Mouse (Mus musculus) embryonic facial prominence, embryonic 10.5 days (tissue): ENCODE results near the gene Mink1. TPM values are rescaled to one million over a fixed set of nuclear protein-coding genes. Genes with fewer than 3 reads are reported as not detected.
"Not testable (repeated sequence)": the region's sequence is repeated elsewhere in the genome, so short reads cannot be mapped to it uniquely, and the experiment has no call there.

Source experiments
- DNase-seq: peaks from one replicate; pipeline ENCODE4 v3.0.0-alpha.2; 2017; ENCODE audit warnings: low spot score
- H3K27ac ChIP-seq: fragments of 300-500 bp; sonication (generic); replicated peaks from 2 replicates; pipeline ENCODE4 v1.5.1; 2016; ENCODE audit warnings: mild to moderate bottlenecking
- H3K27me3 ChIP-seq: fragments of 300-500 bp; sonication (generic); replicated peaks from 2 replicates; pipeline ENCODE4 v1.6.1; 2016; ENCODE audit warnings: low read depth, mild to moderate bottlenecking; ENCODE audit not compliant: poor library complexity, severe bottlenecking
- H3K36me3 ChIP-seq: fragments of 300-500 bp; sonication (generic); replicated peaks from 2 replicates; pipeline ENCODE4 v1.6.1; 2016; ENCODE audit warnings: mild to moderate bottlenecking, moderate library complexity
- H3K4me1 ChIP-seq: fragments of 300-500 bp; sonication (generic); 2 replicates; pipeline ENCODE4 v1.6.1; 2016
- H3K4me3 ChIP-seq: fragments of 300-500 bp; sonication (generic); 2 replicates; pipeline ENCODE4 v1.5.1; 2016; ENCODE audit warnings: mild to moderate bottlenecking, moderate library complexity
- H3K9me3 ChIP-seq: fragments of 300-500 bp; sonication (generic); 2 replicates; pipeline ENCODE4 v1.6.1; 2016; ENCODE audit warnings: mild to moderate bottlenecking
- WGBS: fragments of 180-500 bp; shearing (Covaris S2); methylation state at CpG from one replicate; pipeline ENCODE4 v1.1.7; 2016; 5-methylcytosine and 5-hydroxymethylcytosine counted together
- polyA plus RNA-seq: library from polyadenylated mRNA; unstranded; fragments of >200 nt; fragmentation: Nextera tagmentation; extraction: Ambion mirVana; gene quantifications from 2 replicates; pipeline ENCODE4 v1.2.1, GENCODE M21; 2016

Mink1 gene
- 14.6 and 15.2 TPM in 2 replicates for polyA plus RNA-seq

DNA sequence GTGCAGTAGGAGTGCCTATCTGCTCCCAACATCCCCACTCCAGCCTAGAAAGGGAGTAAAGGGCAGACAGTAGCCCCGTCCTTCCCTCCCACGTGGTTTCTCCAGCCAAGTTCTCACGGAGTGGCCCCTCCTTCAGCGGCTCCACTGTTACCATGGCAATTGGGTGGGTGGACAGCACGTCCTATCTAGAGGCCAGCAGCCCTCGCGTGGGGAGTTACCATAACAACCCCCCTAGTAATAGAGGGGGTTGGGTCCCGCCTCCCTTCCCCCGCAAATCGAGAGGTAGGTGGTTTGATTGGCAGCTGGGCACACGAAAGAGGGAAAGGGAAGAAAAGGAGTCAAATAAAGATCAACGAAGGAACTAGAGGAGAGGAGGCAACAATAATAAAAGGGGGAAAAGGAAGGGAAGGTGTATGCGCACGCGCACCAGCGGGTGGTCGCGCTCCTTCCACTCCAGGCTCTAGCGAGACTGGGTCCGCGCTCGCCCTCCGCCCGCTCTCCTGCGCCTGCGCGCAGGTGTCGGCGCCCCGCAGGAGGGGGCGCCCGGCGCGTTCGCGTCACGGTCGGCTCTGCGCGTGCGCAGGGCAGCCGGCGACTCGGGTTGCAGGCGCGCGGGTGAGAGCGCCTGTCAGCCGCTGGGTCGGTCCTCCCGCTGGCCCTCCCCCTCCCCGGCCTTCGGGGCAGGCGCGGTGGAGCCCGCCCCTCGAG, at the start of gene Mink1:
TSS of gene Mink1 (plus strand) at position 595 of the 708 bp plus-strand sequence.
- Histone ChIP-seq H3K4me1 (peaks cover 50% of the 10 kb centered on the region), H3K4me3 (peak within 1 kb of the TSS; percentile 96), H3K36me3 (peaks cover 6% of the 10 kb centered on the region; the same call in 1 of the 2 replicates), H3K27me3 (no peaks in the 10 kb centered on the region), H3K9me3 (no peaks in the 10 kb centered on the region), H3K27ac (peak within 1 kb of the TSS; percentile 96)
- WGBS = under 1% methylated on average over 57 of the region's 57 CpGs
- DNase-seq = peak; percentile 97

DNA sequence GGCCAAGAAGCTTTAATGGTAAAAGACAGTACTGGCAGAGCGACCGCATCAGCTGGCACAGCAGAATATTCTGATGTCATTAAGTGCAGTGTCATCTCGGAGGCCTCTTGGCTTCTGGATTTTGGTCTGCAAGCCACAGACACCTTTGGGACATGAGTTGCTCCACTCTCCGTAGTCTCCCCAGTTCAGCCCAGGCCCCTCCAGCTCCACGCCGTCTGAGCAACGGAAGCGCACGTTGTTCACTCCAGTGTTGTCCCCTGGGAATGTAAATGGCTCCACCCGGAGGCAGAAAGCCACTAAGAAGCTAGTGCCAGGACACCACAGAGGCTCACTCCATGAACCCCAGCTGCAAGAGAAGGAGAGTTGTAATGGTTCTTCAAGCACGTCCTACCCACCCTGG, 49.2 kb upstream of the Mink1 start:
- Histone ChIP-seq H3K4me1 (peaks cover 35% of the 10 kb centered on the region), H3K4me3 (0 out of 2 replicates have a peak overlapping the region, but pooled peaks have one; percentile 13), H3K27me3 (peaks cover 20% of the 10 kb centered on the region), H3K27ac (0 out of 2 replicates have a peak overlapping the region, but pooled peaks have one; percentile 14), H3K9me3 (no peaks in the 10 kb centered on the region), H3K36me3 (no peaks in the 10 kb centered on the region)
- WGBS = 58% methylated on average over 11 of the region's 11 CpGs
- DNase-seq = no peak

DNA sequence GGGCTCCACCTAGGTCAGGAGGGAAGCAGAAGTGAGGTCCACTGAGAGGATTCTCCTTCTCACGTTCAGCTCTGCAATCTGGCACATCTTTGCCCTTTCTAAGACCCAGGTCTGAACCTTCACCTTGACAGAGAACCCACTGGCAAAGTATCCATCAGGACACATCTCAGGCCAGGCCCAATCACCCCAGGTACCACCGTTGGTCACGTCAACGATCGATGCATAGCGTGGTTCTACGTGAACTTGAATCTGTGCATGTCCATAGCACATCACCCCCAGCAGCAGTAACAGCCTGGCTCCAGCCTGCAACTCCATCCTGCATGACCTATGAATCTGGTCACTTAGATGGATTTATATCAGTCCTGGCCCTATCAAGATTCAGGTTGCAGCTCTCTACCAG, 48.4 kb upstream of the Mink1 start, which contains the start of gene Vmo1:
TSS of gene Vmo1 (minus strand) at position 329 of the 400 bp plus-strand sequence.
- H3K27ac ChIP-seq = 0 out of 2 replicates have a peak within 1 kb of the TSS, but pooled peaks have one; percentile 14
- 93% methylated on average over 7 of the region's 7 CpGs for WGBS

DNA sequence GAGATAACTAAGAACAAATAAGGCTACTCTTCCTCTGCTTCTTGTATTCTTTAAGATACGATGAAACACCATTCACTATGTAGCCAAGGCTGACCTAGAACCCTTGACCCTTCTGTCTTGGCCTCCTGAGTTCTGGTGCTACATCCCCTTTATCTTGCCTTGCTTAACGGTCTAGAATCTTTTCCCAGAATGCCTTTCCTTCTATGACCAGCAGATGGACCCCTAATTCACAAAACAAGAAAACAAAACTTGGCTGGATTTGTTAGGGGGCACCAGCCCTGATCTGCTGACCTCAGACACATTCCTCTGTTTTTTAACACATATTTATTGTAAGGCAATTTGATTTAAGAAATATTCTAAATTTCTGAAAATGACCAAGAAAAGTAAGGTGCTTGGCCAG, 46.3 kb upstream of the Mink1 start:
- Histone ChIP-seq H3K27ac (no peak overlapping the region), H3K27me3 (peaks cover 29% of the 10 kb centered on the region), H3K9me3 (no peaks in the 10 kb centered on the region), H3K36me3 (no peaks in the 10 kb centered on the region), H3K4me1 (peaks cover 32% of the 10 kb centered on the region), H3K4me3 (no peak overlapping the region)
- WGBS = 33% methylated on average over 2 of the region's 2 CpGs
- DNase-seq = peak; percentile 29

More for the DNA sequence above, 48.4 kb upstream of the Mink1 start, which contains the start of gene Vmo1:
- DNase-seq = no peak
- Histone ChIP-seq H3K4me3 (0 out of 2 replicates have a peak within 1 kb of the TSS, but pooled peaks have one; percentile 13), H3K9me3 (no peaks in the 10 kb centered on the region), H3K4me1 (peaks cover 37% of the 10 kb centered on the region), H3K27me3 (peaks cover 20% of the 10 kb centered on the region), H3K36me3 (no peaks in the 10 kb centered on the region)

DNA sequence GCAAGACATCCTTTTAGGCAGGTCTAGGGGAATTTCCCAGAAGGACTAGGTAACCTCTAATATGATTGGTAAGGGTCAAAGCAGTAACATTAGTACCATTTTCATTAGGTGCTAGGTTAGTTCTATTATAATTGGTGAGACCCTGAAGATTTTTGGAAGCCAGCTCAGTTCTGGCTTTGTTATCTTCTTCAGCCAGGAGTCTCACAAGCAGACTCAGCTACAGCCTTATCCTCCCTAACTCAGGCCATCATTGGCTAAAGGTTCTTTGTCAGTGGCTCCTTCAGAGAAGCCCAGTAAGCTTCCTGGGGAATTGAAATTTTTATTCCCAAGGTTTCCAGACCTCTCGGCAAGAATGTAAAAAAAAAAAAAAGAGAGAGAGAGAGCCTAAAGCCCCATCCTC, 44.2 kb upstream of the Mink1 start:
- Histone ChIP-seq H3K4me1 (peaks cover 23% of the 10 kb centered on the region), H3K27me3 (peaks cover 29% of the 10 kb centered on the region), H3K36me3 (no peaks in the 10 kb centered on the region), H3K4me3 (no peak overlapping the region), H3K9me3 (no peaks in the 10 kb centered on the region), H3K27ac (no peak overlapping the region)
- 50% methylated on average over 1 of the region's 1 CpGs for WGBS
- no peak for DNase-seq

DNA sequence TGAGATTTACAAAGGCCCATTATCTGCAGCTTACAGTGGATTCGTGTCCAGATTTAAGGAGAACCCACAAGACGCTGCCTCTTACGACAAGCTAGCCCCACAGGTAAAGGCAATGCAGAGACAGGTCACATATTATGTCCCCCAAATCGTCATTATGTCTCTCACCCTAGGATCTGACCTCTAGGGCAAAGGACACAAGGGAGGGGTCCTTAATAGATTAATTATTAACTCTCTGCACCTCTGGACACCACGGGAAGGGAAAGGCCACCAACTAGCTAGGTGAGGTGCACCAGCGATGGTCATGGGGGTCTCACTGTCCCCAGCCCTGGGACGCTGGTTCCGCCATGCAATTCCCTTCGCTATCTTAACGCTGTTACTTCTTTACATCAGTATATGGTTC, 43.8 kb upstream of the Mink1 start, which contains the start of gene Gltpd2:
TSS of gene Gltpd2 (plus strand) at position 274 of the 400 bp plus-strand sequence.
- H3K4me3 ChIP-seq = peak within 1 kb of the TSS; percentile 48
- no peak for DNase-seq
- WGBS = 77% methylated on average over 10 of the region's 10 CpGs
- no peaks in the 10 kb centered on the region for H3K9me3 ChIP-seq
- peaks cover 19% of the 10 kb centered on the region for H3K4me1 ChIP-seq
- peaks cover 29% of the 10 kb centered on the region for H3K27me3 ChIP-seq
- peak within 1 kb of the TSS; percentile 79 for H3K27ac ChIP-seq
- no peaks in the 10 kb centered on the region for H3K36me3 ChIP-seq

DNA sequence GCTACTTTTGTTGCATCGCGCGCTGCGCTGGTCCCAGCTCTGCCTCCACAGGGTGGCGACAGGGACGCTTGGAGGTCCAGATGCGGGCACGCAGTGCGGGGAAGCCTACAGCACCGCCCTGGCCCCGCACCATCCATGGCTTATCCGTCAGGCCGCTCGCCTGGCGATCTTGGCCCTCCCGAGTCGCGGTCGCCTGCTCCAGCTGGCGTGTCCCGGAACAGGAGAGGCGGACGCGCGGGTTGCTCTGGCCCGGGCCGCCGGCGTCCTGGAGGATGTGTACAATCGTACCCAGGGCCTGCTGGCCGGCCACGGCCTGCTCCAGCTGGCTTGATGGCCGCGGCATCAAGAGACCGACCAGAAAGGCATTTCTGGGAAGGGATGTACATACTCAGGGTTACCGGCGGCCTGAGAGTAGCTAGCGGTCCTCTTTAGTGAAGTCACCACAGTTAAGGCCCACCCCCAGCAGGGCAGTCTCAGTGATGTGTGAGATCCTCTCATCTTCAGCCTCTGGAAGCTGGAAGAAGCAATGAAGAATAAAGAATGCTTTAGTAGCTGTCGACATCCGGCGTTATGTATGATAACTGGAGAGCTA, 42.4 kb upstream of the Mink1 start:
- DNase-seq = peak; percentile 71
- peaks cover 15% of the 10 kb centered on the region for H3K4me1 ChIP-seq
- 9% methylated on average over 41 of the region's 41 CpGs for WGBS
- peak overlapping the region; percentile 48 for H3K4me3 ChIP-seq
- no peaks in the 10 kb centered on the region for H3K36me3 ChIP-seq
- H3K27ac ChIP-seq = peak overlapping the region; percentile 79
- H3K27me3 ChIP-seq = peaks cover 27% of the 10 kb centered on the region
- H3K9me3 ChIP-seq = no peaks in the 10 kb centered on the region

DNA sequence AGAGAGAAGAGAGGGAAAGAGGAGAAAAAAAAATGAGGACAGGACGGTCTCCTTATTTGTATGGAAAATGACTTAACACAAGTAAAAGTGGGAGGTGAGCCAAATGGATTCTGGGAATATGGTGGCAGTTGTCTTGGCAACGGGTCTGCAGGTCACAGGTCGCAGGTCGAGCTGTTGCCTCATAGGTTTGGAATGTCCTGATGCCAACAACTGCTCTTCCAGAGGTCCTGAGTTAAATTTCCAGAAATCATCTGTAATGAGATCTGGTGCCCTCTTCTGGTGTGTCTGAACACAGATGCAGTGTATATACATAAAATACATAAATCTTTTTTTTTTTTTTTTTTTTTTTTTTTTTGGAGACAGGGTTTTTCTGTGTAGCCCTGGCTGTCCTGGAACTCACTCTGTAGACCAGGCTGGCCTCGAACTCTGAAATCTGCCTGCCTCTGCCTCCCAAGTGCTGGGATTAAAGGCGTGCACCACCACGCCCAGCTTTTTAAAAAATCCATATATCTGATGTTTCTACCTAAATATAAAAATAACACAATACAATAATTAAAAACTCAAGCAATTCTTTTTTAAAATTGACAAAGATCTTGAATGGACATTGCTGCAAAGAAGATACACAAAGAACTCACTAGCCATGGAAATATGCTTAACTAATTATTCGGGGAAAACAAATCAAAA, 39.2 kb upstream of the Mink1 start:
- 89% methylated on average over 8 of the region's 8 CpGs for WGBS
- not testable (repeated sequence) for H3K4me3 ChIP-seq, H3K27ac ChIP-seq, H3K9me3 ChIP-seq
- peak; percentile 51 for DNase-seq
- H3K36me3 ChIP-seq = peaks cover 24% of the 10 kb centered on the region
- H3K27me3 ChIP-seq = peaks cover 27% of the 10 kb centered on the region
- peaks cover 24% of the 10 kb centered on the region for H3K4me1 ChIP-seq

DNA sequence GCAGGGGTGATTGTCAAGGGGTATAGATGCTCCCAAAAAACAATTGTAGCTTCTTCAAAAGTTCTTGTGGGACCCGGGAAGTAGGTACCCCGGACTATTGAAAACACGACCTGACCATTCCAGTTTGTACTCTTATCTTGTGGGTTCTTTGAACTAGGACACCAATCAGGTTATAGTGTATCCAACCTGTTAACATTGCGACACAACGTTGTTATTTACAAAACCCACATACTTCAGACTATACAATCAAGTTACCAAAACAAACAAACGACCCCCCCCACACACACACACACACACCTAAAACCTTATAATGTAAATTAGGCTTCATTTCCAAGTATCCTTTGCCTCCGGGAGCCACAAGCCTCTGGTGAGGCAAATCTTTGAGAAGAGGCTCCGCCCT, 37.9 kb upstream of the Mink1 start:
- WGBS = 9% methylated on average over 8 of the region's 8 CpGs
- Histone ChIP-seq H3K4me1 (peaks cover 18% of the 10 kb centered on the region), H3K9me3 (no peaks in the 10 kb centered on the region), H3K27ac (peak overlapping the region; percentile 90; the same call in 1 of the 2 replicates), H3K4me3 (peak overlapping the region; percentile 82), H3K36me3 (peaks cover 37% of the 10 kb centered on the region), H3K27me3 (peaks cover 16% of the 10 kb centered on the region)
- no peak for DNase-seq

DNA sequence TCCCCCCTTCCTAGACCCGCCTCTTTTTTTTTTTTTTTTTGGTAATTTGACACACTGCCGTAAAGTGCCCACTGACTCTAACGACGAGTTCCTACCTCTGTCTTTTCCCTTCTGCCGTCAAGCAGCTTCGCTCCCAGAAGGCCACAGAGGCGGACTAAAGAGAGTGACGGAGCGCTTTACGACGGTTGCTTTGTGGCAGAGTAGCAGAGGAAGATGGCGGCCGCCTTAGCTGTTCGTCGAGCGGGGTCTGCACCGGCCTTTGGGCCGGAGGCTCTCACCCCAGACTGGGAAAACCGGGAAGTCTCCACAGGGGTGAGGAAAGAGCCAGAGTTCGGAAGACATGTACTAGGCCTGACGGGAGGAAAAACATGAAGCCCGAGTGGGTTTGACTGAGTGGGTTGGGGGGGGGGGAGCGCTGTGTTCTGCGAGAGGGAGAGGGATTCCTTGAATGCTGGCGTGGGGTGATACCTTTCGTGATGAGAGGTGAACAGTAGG, 37.5 kb upstream of the Mink1 start, which contains the start of gene Psmb6:
TSS of gene Psmb6 (plus strand) at position 184 of the 495 bp plus-strand sequence.
- peak within 1 kb of the TSS; percentile 90 for H3K27ac ChIP-seq
- peaks cover 38% of the 10 kb centered on the region for H3K36me3 ChIP-seq
- H3K27me3 ChIP-seq = peaks cover 11% of the 10 kb centered on the region; the same call in 1 of the 2 replicates
- peaks cover 13% of the 10 kb centered on the region for H3K4me1 ChIP-seq
- H3K4me3 ChIP-seq = peak within 1 kb of the TSS; percentile 82
- WGBS = under 1% methylated on average over 26 of the region's 26 CpGs
- no peaks in the 10 kb centered on the region for H3K9me3 ChIP-seq
- DNase-seq = peak; percentile 93

DNA sequence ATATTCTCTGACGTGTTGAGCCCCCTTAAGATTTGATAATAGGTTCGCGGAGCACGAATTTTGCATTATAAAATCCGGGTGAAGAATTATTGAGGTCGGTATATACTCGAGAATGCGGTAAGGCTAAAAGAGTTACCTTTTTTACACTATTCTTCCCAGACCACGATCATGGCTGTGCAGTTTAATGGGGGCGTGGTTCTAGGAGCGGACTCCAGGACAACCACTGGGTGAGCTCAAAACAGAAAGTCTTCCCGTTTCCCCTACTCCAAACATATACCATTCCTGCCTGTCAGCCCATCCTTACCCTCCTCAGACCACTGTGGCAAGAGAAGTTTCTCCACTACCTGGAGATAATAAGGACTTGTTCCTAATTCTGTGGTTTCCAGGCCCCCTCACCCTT, 37.0 kb upstream of the Mink1 start:
- Histone ChIP-seq H3K27me3 (0 out of 2 replicates have a peak, but pooled peaks cover 6% of the 10 kb centered on the region), H3K9me3 (no peaks in the 10 kb centered on the region), H3K4me3 (peak overlapping the region; percentile 82), H3K36me3 (peaks cover 38% of the 10 kb centered on the region), H3K27ac (peak overlapping the region; percentile 90), H3K4me1 (peaks cover 9% of the 10 kb centered on the region)
- no peak for DNase-seq
- 4% methylated on average over 12 of the region's 12 CpGs for WGBS

DNA sequence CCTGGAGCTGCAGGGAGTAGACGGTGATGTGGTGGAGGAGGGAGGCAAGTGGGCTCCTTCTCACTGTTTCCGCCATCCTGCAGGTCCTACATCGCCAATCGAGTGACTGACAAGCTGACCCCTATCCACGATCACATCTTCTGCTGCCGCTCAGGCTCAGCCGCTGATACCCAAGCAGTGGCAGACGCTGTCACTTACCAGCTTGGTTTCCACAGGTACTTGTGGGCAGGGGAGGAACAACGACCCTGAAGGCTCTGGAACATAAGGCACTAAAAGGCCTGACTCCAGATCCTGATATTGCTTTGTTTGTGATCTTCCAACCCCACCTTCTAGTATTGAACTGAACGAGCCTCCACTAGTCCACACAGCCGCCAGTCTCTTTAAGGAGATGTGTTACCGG, 36.5 kb upstream of the Mink1 start:
- DNase-seq = no peak
- Histone ChIP-seq H3K4me1 (peaks cover 9% of the 10 kb centered on the region), H3K4me3 (peak overlapping the region; percentile 82), H3K27ac (no peak overlapping the region), H3K27me3 (0 out of 2 replicates have a peak, but pooled peaks cover 1% of the 10 kb centered on the region), H3K9me3 (no peaks in the 10 kb centered on the region), H3K36me3 (peaks cover 38% of the 10 kb centered on the region)
- WGBS = 90% methylated on average over 12 of the region's 12 CpGs
